Mouse (Mus musculus) cerebellum, adult 2 months (tissue): ENCODE measurements around the gene Casp1.

Experiments
- CTCF ChIP-seq: fragments of 200-500 bp; IDR thresholded peaks from 2 replicates; pipeline ENCODE4 v1.5.1; 2011; ENCODE audit warnings: low read depth, mild to moderate bottlenecking, control low read depth, low read length, moderate library complexity, borderline replicate concordance; ENCODE audit not compliant: insufficient read depth
- POLR2A ChIP-seq: fragments of 200-500 bp; IDR thresholded peaks from 2 replicates; pipeline ENCODE4 v1.6.1; 2011; ENCODE audit warnings: low read length, control low read depth, borderline replicate concordance; ENCODE audit not compliant: insufficient read depth

DNA sequence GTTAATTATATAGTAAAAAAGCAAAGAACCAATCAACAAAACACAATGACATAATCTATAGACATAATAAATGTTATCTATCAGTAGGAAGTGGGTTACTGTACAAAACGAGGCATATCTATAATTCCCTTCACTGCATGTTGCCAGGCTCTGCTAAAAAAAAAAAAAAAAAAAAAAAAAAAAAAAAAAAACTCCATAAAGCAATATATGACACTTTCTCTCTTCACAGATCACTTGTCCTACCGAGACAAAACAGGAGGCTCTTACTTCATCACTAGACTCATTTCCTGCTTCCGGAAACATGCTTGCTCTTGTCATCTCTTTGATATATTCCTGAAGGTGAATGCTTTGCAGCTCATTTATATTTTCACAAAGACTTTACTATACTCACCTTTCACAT is 29.9 kb downstream of the Casp1 start:
- TF ChIP-seq POLR2A (no peak), CTCF (no peak)
